Mouse (Mus musculus): ENCODE measurements around the gene Uhrf2. TPM values are rescaled to one million over a fixed set of nuclear protein-coding genes. Genes with fewer than 3 reads are reported as not detected.

Uhrf2 gene
- total and polyA plus RNA-seq, 3 experiments, result 29.0 to 71.4 (median 34.0) TPM

- dilution Hi-C loops (cut with MboI; ENCODE audit: extremely low pct_ligation_motif_present, extremely low pct_unique_long_range_greater_than_20kb, low sequenced_read_pairs) (no loop called here), in situ Hi-C loops (cut with MboI; ENCODE audit: low pct_ligation_motif_present, low pct_unique_long_range_greater_than_20kb, low sequenced_read_pairs) (loop anchor here (10.0 kb wide), 1 partner anchor 83 kb away; no protein-coding TSS in a partner anchor)
- Histone ChIP-seq H3K9me3 (replicated peaks; ENCODE audit: low read length) (peaks cover 4% of the 10 kb centered on the region), H3K4me1 (ENCODE audit: control insufficient read depth in 1 of 2, insufficient read depth in 2 of 2) (peaks cover 3 to 46% of the 10 kb centered on the region in 2 experiments; a peak in 2 of 4 replicates), H3K27ac (ENCODE audit: insufficient read depth, low read depth) (no peak overlapping the region), H3K27me3 (replicated peaks) (no peaks in the 10 kb centered on the region), H3K79me2 (replicated peaks; ENCODE audit: control insufficient read depth, extremely low read depth, insufficient read depth, poor library complexity, severe bottlenecking) (peaks cover 53% of the 10 kb centered on the region), H3K4me3 (replicated peaks in 1 of 3; ENCODE audit: low read depth in 2 of 3, low read length in 2 of 3, poor library complexity in 1 of 3) (peak overlapping the region; percentile 64 to 97 (median 96)), H3K9ac (ENCODE audit: insufficient read depth, low read depth) (peak overlapping the region; percentile 95), H3K4me2 (ENCODE audit: insufficient read depth, low read depth, poor library complexity, severe bottlenecking) (peak overlapping the region; percentile 98), H3K36me3 (replicated peaks in 1 of 2; ENCODE audit: control insufficient read depth in 1 of 2, insufficient read depth in 1 of 2, low read length in 1 of 2) (peaks cover 0 to 2% of the 10 kb centered on the region in 2 experiments)
- TF ChIP-seq NELFE (IDR thresholded peaks at IDR 0.05; ENCODE audit: low read depth, low read length), result no peak
- TF ChIP-seq JUN (IDR thresholded peaks at IDR 0.05; ENCODE audit: insufficient read depth, low read depth, low read length), result no peak
- TF ChIP-seq BHLHE40 (IDR thresholded peaks at IDR 0.05; ENCODE audit: low read depth, low read length), result no peak
- TF ChIP-seq HCFC1 (IDR thresholded peaks at IDR 0.05; ENCODE audit: low read depth, low read length), result no peak
- no peak for TF ChIP-seq RAD21 (IDR thresholded peaks at IDR 0.05; ENCODE audit: low read depth, low read length)
- no peak for TF ChIP-seq RCOR1 (conservative IDR thresholded peaks at IDR 0.05; ENCODE audit: low read depth, low read length)
- TF ChIP-seq MAFK (IDR thresholded peaks at IDR 0.05; ENCODE audit: insufficient replicate concordance, low read length), result no peak
- no peak for TF ChIP-seq MXI1 (IDR thresholded peaks at IDR 0.05; ENCODE audit: low read depth, low read length)
- no peak for TF ChIP-seq MYC (IDR thresholded peaks at IDR 0.05; ENCODE audit: low read depth, low read length)
- TF ChIP-seq TCF12 (IDR thresholded peaks at IDR 0.05; ENCODE audit: low read depth, low read length), result no peak
- TF ChIP-seq CTCF (conservative IDR thresholded peaks at IDR 0.05 in 1 of 2, IDR thresholded peaks at IDR 0.05 in 1 of 2; ENCODE audit: low read depth in 2 of 2, low read length in 2 of 2), result no peak
- no peak for TF ChIP-seq JUND (conservative IDR thresholded peaks at IDR 0.05; ENCODE audit: low read depth, low read length)
- TF ChIP-seq E2F4 (IDR thresholded peaks at IDR 0.05; ENCODE audit: insufficient replicate concordance, low read depth, low read length), result no peak
- TF ChIP-seq MEF2A (IDR thresholded peaks at IDR 0.05; ENCODE audit: borderline replicate concordance, low read depth, low read length), result no peak
- no peak for TF ChIP-seq NRF1 (IDR thresholded peaks at IDR 0.05; ENCODE audit: low read depth, low read length)
- no peak for TF ChIP-seq ETS1 (conservative IDR thresholded peaks at IDR 0.05; ENCODE audit: low read depth, low read length)
- TF ChIP-seq ZKSCAN1 (IDR thresholded peaks at IDR 0.05; ENCODE audit: borderline replicate concordance, low read depth, low read length), result no peak
- DNase-seq (ENCODE audit: extremely low read depth), result no peak
Observed at GRCm38 (mm10) chr19:30031468-30031931, 1.2 kb downstream of the Uhrf2 start.

GRCm38 (mm10) chr19:30032206-30032605 is 1.9 kb downstream of the Uhrf2 start:
- in situ Hi-C loops (cut with MboI; ENCODE audit: low pct_ligation_motif_present, low pct_unique_long_range_greater_than_20kb, low sequenced_read_pairs), result loop anchor here (10.0 kb wide), 1 partner anchor 83 kb away; no protein-coding TSS in a partner anchor
- H3K27me3 ChIP-seq (replicated peaks), result no peaks in the 10 kb centered on the region
- TF ChIP-seq CHD1 (IDR thresholded peaks at IDR 0.05; ENCODE audit: low read depth, low read length) (0 out of 2 replicates have a peak, but pooled peaks have one; percentile 78), RAD21 (IDR thresholded peaks at IDR 0.05; ENCODE audit: low read depth, low read length) (no peak)
- H3K4me3 ChIP-seq (replicated peaks in 1 of 3; ENCODE audit: low read depth in 2 of 3, low read length in 2 of 3, poor library complexity in 1 of 3), result peak overlapping the region; percentile 6 to 96 (median 64)
- peaks cover 60% of the 10 kb centered on the region for H3K79me2 ChIP-seq (replicated peaks; ENCODE audit: control insufficient read depth, extremely low read depth, insufficient read depth, poor library complexity, severe bottlenecking)
- peaks cover 4% of the 10 kb centered on the region for H3K9me3 ChIP-seq (replicated peaks; ENCODE audit: low read length)
- peak overlapping the region; percentile 95; the same call in 1 of the 2 replicates for H3K9ac ChIP-seq (ENCODE audit: insufficient read depth, low read depth)
- peaks cover 0 to 2% of the 10 kb centered on the region in 2 experiments for H3K36me3 ChIP-seq (replicated peaks in 1 of 2; ENCODE audit: control insufficient read depth in 1 of 2, insufficient read depth in 1 of 2, low read length in 1 of 2)
- dilution Hi-C loops (cut with MboI; ENCODE audit: extremely low pct_ligation_motif_present, extremely low pct_unique_long_range_greater_than_20kb, low sequenced_read_pairs), result no loop called here
- peaks cover 3 to 51% of the 10 kb centered on the region in 2 experiments; a peak in 2 of 4 replicates for H3K4me1 ChIP-seq (ENCODE audit: control insufficient read depth in 1 of 2, insufficient read depth in 2 of 2)
- no peak for DNase-seq (ENCODE audit: extremely low read depth)
- peak overlapping the region; percentile 98 for H3K4me2 ChIP-seq (ENCODE audit: insufficient read depth, low read depth, poor library complexity, severe bottlenecking)
- no peak overlapping the region for H3K27ac ChIP-seq (ENCODE audit: insufficient read depth, low read depth)
